Mouse (Mus musculus) CH12.LX (cell line): Measurements from ENCODE around the gene Dync1i1.

ENCODE experiments used
- CTCF ChIP-seq, 2 experiments: IDR thresholded peaks in 1 of 2; conservative IDR thresholded peaks in 1 of 2; 2 replicates each; pipeline ENCODE4 v1.5.1; 2011 to 2012; ENCODE audit warnings: low read depth in 2 of 2, low read length in 2 of 2, improper control_type of control experiment in 1 of 2, inconsistent platforms in 1 of 2, mild to moderate bottlenecking in 1 of 2, moderate library complexity in 1 of 2
- EP300 ChIP-seq: IDR thresholded peaks from 2 replicates; pipeline ENCODE4 v1.6.1; 2011; ENCODE audit warnings: low read length, improper control_type of control experiment
- ETS1 ChIP-seq: conservative IDR thresholded peaks from 2 replicates; pipeline ENCODE4 v1.6.1; 2012; ENCODE audit warnings: low read depth, mild to moderate bottlenecking, inconsistent platforms, low read length, improper control_type of control experiment, moderate library complexity
- GABPA ChIP-seq: IDR thresholded peaks from 2 replicates; pipeline ENCODE4 v1.6.1; 2012; ENCODE audit warnings: low read depth, low read length, improper control_type of control experiment, inconsistent platforms; ENCODE audit not compliant: insufficient replicate concordance
- JUN ChIP-seq: IDR thresholded peaks from 2 replicates; pipeline ENCODE4 v1.6.1; 2011; ENCODE audit warnings: low read depth, mild to moderate bottlenecking, low read length, improper control_type of control experiment, moderate library complexity; ENCODE audit not compliant: insufficient read depth
- KAT2A ChIP-seq: IDR thresholded peaks from 2 replicates; pipeline ENCODE4 v1.6.1; 2012; ENCODE audit warnings: low read length, improper control_type of control experiment, inconsistent platforms; ENCODE audit not compliant: insufficient replicate concordance
- NELFE ChIP-seq: IDR thresholded peaks from 2 replicates; pipeline ENCODE4 v1.6.1; 2011; ENCODE audit warnings: low read depth, low read length, improper control_type of control experiment
- POLR2A ChIP-seq: IDR thresholded peaks from 2 replicates; pipeline ENCODE4 v1.6.1; 2011; ENCODE audit warnings: low read depth, mild to moderate bottlenecking, improper control_type of control experiment, low read length
- POLR2AphosphoS2 ChIP-seq: IDR thresholded peaks from 2 replicates; pipeline ENCODE4 v1.6.1; 2011; ENCODE audit warnings: low read depth, low read length, improper control_type of control experiment
- RAD21 ChIP-seq: IDR thresholded peaks from 2 replicates; pipeline ENCODE4 v1.6.1; 2011; ENCODE audit warnings: low read depth, mild to moderate bottlenecking, low read length, improper control_type of control experiment, moderate library complexity
- SMC3 ChIP-seq: IDR thresholded peaks from 2 replicates; pipeline ENCODE4 v1.6.1; 2011; ENCODE audit warnings: low read depth, low read length, improper control_type of control experiment
- ZKSCAN1 ChIP-seq: IDR thresholded peaks from 2 replicates; pipeline ENCODE4 v1.6.1; 2012; ENCODE audit warnings: low read depth, inconsistent platforms, low read length, improper control_type of control experiment, borderline replicate concordance
- ZNF384 ChIP-seq: IDR thresholded peaks from 2 replicates; pipeline ENCODE4 v1.6.1; 2012; ENCODE audit warnings: low read depth, low read length, improper control_type of control experiment, inconsistent platforms

GRCm38 (mm10) chr6:5977238-5977920, 251.9 kb downstream of the Dync1i1 start:
- no peak for TF ChIP-seq ZNF384
- TF ChIP-seq CTCF (conservative IDR thresholded peaks at IDR 0.05 in 1 of 2, IDR thresholded peaks at IDR 0.05 in 1 of 2; ENCODE audit: low read depth in 2 of 2, low read length in 2 of 2) = no peak
- TF ChIP-seq KAT2A = no peak
- no peak for TF ChIP-seq POLR2A
- no peak for TF ChIP-seq POLR2AphosphoS2
- TF ChIP-seq RAD21 = no peak
- TF ChIP-seq EP300 = no peak
- TF ChIP-seq NELFE = no peak
- no peak for TF ChIP-seq JUN
- no peak for TF ChIP-seq ETS1
- no peak for TF ChIP-seq GABPA
- no peak for TF ChIP-seq SMC3
- no peak for TF ChIP-seq ZKSCAN1
